7 mouse cellular contexts compared by ENCODE assay signal in the genomic region with DNA sequence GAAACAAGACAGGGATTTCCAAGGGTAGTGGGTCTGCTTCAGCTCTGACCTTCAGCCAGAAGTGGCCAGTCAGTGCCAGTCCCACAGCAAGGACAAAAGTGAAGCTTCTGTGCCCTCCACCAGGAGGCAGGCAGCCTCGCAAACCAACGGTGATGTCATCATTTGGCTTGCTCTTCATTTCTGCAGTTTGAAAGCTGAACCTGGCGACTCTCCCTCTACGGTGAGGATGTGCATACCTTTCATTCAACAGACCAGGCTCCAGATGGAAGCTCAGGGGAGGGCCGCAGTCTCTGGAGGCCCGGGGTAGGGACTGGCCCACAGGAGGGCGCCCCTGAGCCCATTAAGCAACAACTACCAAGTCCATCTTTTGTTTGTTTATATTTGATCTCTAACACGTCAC. TPM values are rescaled to one million over a fixed set of nuclear protein-coding genes. Genes with fewer than 3 reads are reported as not detected.
DNase-seq lines count a peak whose midpoint lies in the region; ATAC-seq lines count a peak whose summit lies in the region.

No protein-coding gene starts in this region.

- ATAC-seq in midbrain, embryonic 15.5 days (replicated peaks), result peak; percentile 45; the same call in 1 of the 2 replicates

- no peaks in the 10 kb centered on the region for H3K9me3 ChIP-seq in midbrain, embryonic 15.5 days

- H3K27ac ChIP-seq in midbrain, embryonic 15.5 days, result no peak overlapping the region

- no peak overlapping the region for H3K9ac ChIP-seq in midbrain, embryonic 15.5 days

- peak overlapping the region; percentile 28; the same call in 1 of the 2 replicates for H3K4me2 ChIP-seq in midbrain, embryonic 15.5 days

- 17% methylated on average over 8 of the region's 8 CpGs for WGBS in midbrain, embryonic 15.5 days

- DNase-seq in adrenal gland, adult 8-10 months, result peak; percentile 45
- peak; percentile 58 for DNase-seq in embryo, embryonic 9.5 days (ENCODE audit: extremely low spot score)
- peak; percentile 97 for DNase-seq in heart, adult 11 months
- peak; percentile 83 for DNase-seq in kidney, adult 11 months
- peak; percentile 85 for DNase-seq in left cerebral cortex, postnatal 4 days
- peak; percentile 17 to 63 for DNase-seq in spleen, adult 18-20 months

- peaks cover 2% of the 10 kb centered on the region; the same call in 1 of the 2 replicates for H3K4me1 ChIP-seq in midbrain, embryonic 15.5 days

- intact Hi-C loops in left cerebral cortex, postnatal 4 days (cut with DNase I), result no loop called here

- H3K27me3 ChIP-seq in midbrain, embryonic 15.5 days (replicated peaks), result no peaks in the 10 kb centered on the region

- H3K36me3 ChIP-seq in midbrain, embryonic 15.5 days (replicated peaks), result no peaks in the 10 kb centered on the region

- H3K4me3 ChIP-seq in midbrain, embryonic 15.5 days, result no peak overlapping the region

RNA-seq across cellular contexts. Expression of gene Zfp148, which starts 43.5 kb away (rescaled TPM):
- 10 to 100 TPM; 52.2 to 82.0 (median 73.8) TPM for total RNA-seq in adrenal gland, adult 8-10 months (2022)
- total RNA-seq in left cerebral cortex, postnatal 4 days (2021), result 10 to 100 TPM; 91.9 to 99.8 TPM
- polyA plus RNA-seq in midbrain, embryonic 15.5 days (2015; fragmentation: Nextera tagmentation; extraction: Ambion mirVana), result 50.2 and 54.2 TPM in 2 replicates

Comparison
In these comparisons a context has a peak if more than half of its experiments do, and no peak if none do; other contexts are left out.
1. DNase-seq: peak in every context shown above with its lines; median percentile 97 in heart, adult 11 months; 85 in left cerebral cortex, postnatal 4 days; 83 in kidney, adult 11 months; 58 in embryo, embryonic 9.5 days; 45 in adrenal gland, adult 8-10 months; 40 in spleen, adult 18-20 months.